10 mouse cellular contexts compared by ENCODE assay signal in genomic region chr5:150906053-150907040, GRCm38 (mm10). TPM values are rescaled to one million over a fixed set of nuclear protein-coding genes. Genes with fewer than 3 reads are reported as not detected.
A peak's percentile ranks its signal among the peaks of the same experiment; 100 is the strongest.
DNase-seq lines count a peak whose midpoint lies in the region; ATAC-seq and TF ChIP-seq lines count a peak whose summit lies in the region.
"Had no signal": no experiment of that assay in that cellular context is flagged by ENCODE, and none has a peak within 500 bp of the region (broad histone marks: within the 10 kb centered on the region; RNA-seq: fewer than 3 reads in every experiment).

No protein-coding gene starts in this region.

- peak; percentile 60; the same call in 1 of the 2 replicates for ATAC-seq in kidney, embryonic 15.5 days (replicated peaks; ENCODE audit: low FRiP score)
- ATAC-seq in hindbrain, embryonic 16.5 days = peak; percentile 98
- peak; percentile 97 for ATAC-seq in midbrain, embryonic 12.5 days (ENCODE audit: low FRiP score, low read depth)

- no peaks in the 10 kb centered on the region for H3K36me3 ChIP-seq in kidney, embryonic 15.5 days
- no peaks in the 10 kb centered on the region for H3K36me3 ChIP-seq in hindbrain, embryonic 16.5 days (ENCODE audit: control insufficient read depth, insufficient read depth, low read length)
- H3K36me3 ChIP-seq in midbrain, embryonic 12.5 days = no peaks in the 10 kb centered on the region
- no peaks in the 10 kb centered on the region for H3K36me3 ChIP-seq in limb, embryonic 10.5 days
- H3K36me3 ChIP-seq in kidney, adult 2 months (ENCODE audit: control insufficient read depth, insufficient read depth, low read length) = no peaks in the 10 kb centered on the region

- no peak overlapping the region for H3K9ac ChIP-seq in kidney, embryonic 15.5 days
- H3K9ac ChIP-seq in hindbrain, embryonic 16.5 days (ENCODE audit: low read depth, low read length) = no peak overlapping the region; the same call in 1 of the 2 replicates
- no peak overlapping the region for H3K9ac ChIP-seq in midbrain, embryonic 12.5 days (replicated peaks)

- DNase-seq in kidney, postnatal 25 days = no peak
- no peak for DNase-seq in limb, embryonic 10.5 days (ENCODE audit: low spot score)
- DNase-seq in kidney, adult 2 months = no peak
- no peak for DNase-seq in adrenal gland, adult 18-20 months (ENCODE audit: low spot score in 2 of 2)
- no peak for DNase-seq in adrenal gland, adult 2 months

- H3K27me3 ChIP-seq in kidney, embryonic 15.5 days = no peaks in the 10 kb centered on the region
- H3K27me3 ChIP-seq in hindbrain, embryonic 16.5 days (replicated peaks; ENCODE audit: control insufficient read depth, insufficient read depth, low read length) = no peaks in the 10 kb centered on the region
- H3K27me3 ChIP-seq in midbrain, embryonic 12.5 days = no peaks in the 10 kb centered on the region
- no peaks in the 10 kb centered on the region for H3K27me3 ChIP-seq in limb, embryonic 10.5 days (ENCODE audit: low read depth, poor library complexity, severe bottlenecking)
- no peaks in the 10 kb centered on the region for H3K27me3 ChIP-seq in kidney, adult 2 months (replicated peaks; ENCODE audit: control insufficient read depth, insufficient read depth, low read length)
- H3K27me3 ChIP-seq: CH12.LX had no signal

- no peak for TF ChIP-seq POLR2A in kidney, adult 2 months (IDR thresholded peaks at IDR 0.05; ENCODE audit: low read depth, low read length)

- no peak for TF ChIP-seq CTCF in kidney, adult 2 months (conservative IDR thresholded peaks at IDR 0.05; ENCODE audit: insufficient read depth, insufficient read length, low read depth, low read length)

- H3K4me2 ChIP-seq in kidney, embryonic 15.5 days = no peak overlapping the region
- H3K4me2 ChIP-seq in hindbrain, embryonic 16.5 days (ENCODE audit: low read length) = peak overlapping the region; percentile 38
- peak overlapping the region; percentile 40 for H3K4me2 ChIP-seq in midbrain, embryonic 12.5 days (replicated peaks)

- H3K9me3 ChIP-seq in kidney, embryonic 15.5 days (replicated peaks) = no peaks in the 10 kb centered on the region
- no peaks in the 10 kb centered on the region for H3K9me3 ChIP-seq in hindbrain, embryonic 16.5 days (ENCODE audit: control insufficient read depth, low read length)
- H3K9me3 ChIP-seq in midbrain, embryonic 12.5 days = 0 out of 2 replicates have a peak, but pooled peaks cover 4% of the 10 kb centered on the region
- H3K9me3 ChIP-seq in limb, embryonic 10.5 days (replicated peaks) = 0 out of 2 replicates have a peak, but pooled peaks cover 3% of the 10 kb centered on the region

- no peaks in the 10 kb centered on the region for H3K4me1 ChIP-seq in kidney, embryonic 15.5 days
- H3K4me1 ChIP-seq in hindbrain, embryonic 16.5 days (ENCODE audit: control insufficient read depth, insufficient read depth, low read depth, low read length) = peaks cover 8% of the 10 kb centered on the region
- peaks cover 24% of the 10 kb centered on the region for H3K4me1 ChIP-seq in midbrain, embryonic 12.5 days
- 0 out of 2 replicates have a peak, but pooled peaks cover 4% of the 10 kb centered on the region for H3K4me1 ChIP-seq in limb, embryonic 10.5 days
- H3K4me1 ChIP-seq in kidney, adult 2 months (ENCODE audit: control insufficient read depth, insufficient read depth, low read length) = no peaks in the 10 kb centered on the region

- H3K4me3 ChIP-seq in kidney, embryonic 15.5 days (replicated peaks) = no peak overlapping the region
- H3K4me3 ChIP-seq in hindbrain, embryonic 16.5 days (ENCODE audit: low read length) = no peak overlapping the region
- H3K4me3 ChIP-seq in midbrain, embryonic 12.5 days = no peak overlapping the region
- no peak overlapping the region for H3K4me3 ChIP-seq in limb, embryonic 10.5 days
- H3K4me3 ChIP-seq in kidney, adult 2 months (ENCODE audit: insufficient read depth, low read depth, low read length) = no peak overlapping the region

- H3K27ac ChIP-seq in kidney, embryonic 15.5 days = no peak overlapping the region
- H3K27ac ChIP-seq in hindbrain, embryonic 16.5 days (ENCODE audit: low read depth, low read length) = peak overlapping the region; percentile 88
- peak overlapping the region; percentile 88 for H3K27ac ChIP-seq in midbrain, embryonic 12.5 days (replicated peaks)
- no peak overlapping the region for H3K27ac ChIP-seq in limb, embryonic 10.5 days
- H3K27ac ChIP-seq in kidney, adult 2 months (ENCODE audit: insufficient read depth, low read depth, low read length) = no peak overlapping the region

- whole genome bisulfite sequencing in kidney, embryonic 15.5 days = 44% methylated on average over 9 of the region's 9 CpGs
- WGBS in hindbrain, embryonic 16.5 days = 13% methylated on average over 9 of the region's 9 CpGs
- 16% methylated on average over 9 of the region's 9 CpGs for WGBS in midbrain, embryonic 12.5 days
- WGBS in limb, embryonic 10.5 days = 55% methylated on average over 9 of the region's 9 CpGs
- WGBS in kidney, adult 2 months = 62% methylated on average over 9 of the region's 9 CpGs

RNA-seq across cellular contexts. Expression of gene Kl, which starts 46.1 kb away (rescaled TPM):
- 12.3 and 13.1 TPM in 2 replicates for polyA plus RNA-seq in kidney, embryonic 15.5 days (2015; fragmentation: Nextera tagmentation; extraction: Ambion mirVana)
- 1.3 and 1.6 TPM in 2 replicates for polyA plus RNA-seq in hindbrain, embryonic 16.5 days (2015; fragmentation: Nextera tagmentation; extraction: Ambion mirVana)
- polyA plus RNA-seq in midbrain, embryonic 12.5 days (2016; fragmentation: Nextera tagmentation; extraction: Ambion mirVana) = 0.55 and 0.64 TPM in 2 replicates
- polyA plus RNA-seq in limb, embryonic 10.5 days (2016; fragmentation: Nextera tagmentation; extraction: Ambion mirVana) = 0.04 TPM in 1 of 2 replicates, not detected in the other
- 158 and 159 TPM in 2 replicates for polyA plus RNA-seq in kidney, adult 2 months (2012; rRNA removed)
- total RNA-seq in adrenal gland, adult 18-20 months (2021) = under 1 TPM; 0.06 to 0.23 TPM
- under 1 TPM in 1 of 2 experiments, not detected in 1; 0.35 TPM for total RNA-seq in adrenal gland, adult 2 months (2021)
- polyA plus RNA-seq in adrenal gland, adult 2 months (2012; rRNA removed) = 0.09 and 0.18 TPM in 2 replicates
- total RNA-seq: CH12.LX; common myeloid progenitor, adult 5-6 weeks had no signal

Comparison
In these comparisons a context has a peak if more than half of its experiments do, and no peak if none do; other contexts are left out.
1. RNA of gene Kl, which starts 46.1 kb away (polyA plus RNA-seq): 158 to 159 TPM in kidney, adult 2 months; 12.3 to 13.1 TPM in kidney, embryonic 15.5 days, 1.3 to 1.6 TPM in hindbrain, embryonic 16.5 days, 0.55 to 0.64 TPM in midbrain, embryonic 12.5 days, 0.09 to 0.18 TPM in adrenal gland, adult 2 months and 0.04 TPM in limb, embryonic 10.5 days; every median in the first group is over 10 times any median in the second.
2. H3K27ac ChIP-seq: peak in hindbrain, embryonic 16.5 days (single experiment) and midbrain, embryonic 12.5 days (single experiment); none in kidney, embryonic 15.5 days (single experiment), limb, embryonic 10.5 days (single experiment) and kidney, adult 2 months (single experiment).
3. Peak in every context shown above with its lines, with median percentiles within 50 percentile points of each other: ATAC-seq.